Mouse (Mus musculus): ENCODE measurements around the gene Uaca.

DNA sequence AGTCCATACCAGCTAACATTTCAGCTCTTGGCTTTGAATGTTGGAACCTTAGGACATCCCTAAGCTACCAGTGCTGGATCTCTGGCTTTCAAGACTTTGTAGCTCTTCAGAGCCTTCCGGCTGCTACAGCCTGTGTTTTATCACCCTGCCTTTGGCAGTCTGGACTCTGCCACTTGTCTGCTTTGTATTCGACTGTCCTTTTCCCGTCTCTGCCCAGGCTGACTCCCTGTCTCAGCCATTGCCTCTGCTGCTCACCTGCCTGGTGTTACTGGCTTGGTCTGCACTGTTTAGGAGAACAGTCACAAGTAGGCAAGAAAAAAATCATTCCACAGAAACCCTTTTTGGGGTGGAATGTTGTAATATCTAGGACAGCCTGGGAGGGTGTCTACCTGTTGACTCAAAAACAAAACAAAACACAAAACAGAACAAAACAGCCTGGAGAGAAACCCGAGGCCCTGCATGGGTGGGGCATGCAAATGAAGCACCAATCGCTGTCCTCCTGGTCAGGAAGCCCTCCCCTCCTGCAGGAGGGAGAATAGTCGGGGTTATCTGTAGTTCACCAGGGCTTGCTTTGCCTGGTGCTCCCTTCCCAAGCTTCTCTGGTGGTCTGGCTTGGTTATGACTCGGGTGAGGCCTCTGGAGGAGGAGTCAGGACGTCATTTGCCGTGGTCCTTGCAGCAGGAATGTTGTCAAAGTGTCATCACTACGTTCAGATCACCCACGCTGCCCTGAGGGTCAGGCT, 19.0 kb downstream of the Uaca start:
- no peak for TF ChIP-seq GATA1 (IDR thresholded peaks at IDR 0.05; ENCODE audit: borderline replicate concordance, low read length)
- TF ChIP-seq CTCF (IDR thresholded peaks at IDR 0.05; ENCODE audit: low read depth, low read length), result no peak
- no peak for TF ChIP-seq POLR2AphosphoS5 (IDR thresholded peaks at IDR 0.05; ENCODE audit: insufficient replicate concordance, low read depth, low read length)
